Mouse (Mus musculus) lung, embryonic 15.5 days (tissue): ENCODE measurements around the gene Cfap161. TPM values are rescaled to one million over a fixed set of nuclear protein-coding genes. Genes with fewer than 3 reads are reported as not detected.

Experiments used
- polyA plus RNA-seq: library from polyadenylated mRNA; unstranded; fragments of >200 nt; fragmentation: Nextera tagmentation; extraction: Ambion mirVana; gene quantifications from 2 replicates; pipeline ENCODE4 v1.2.1, GENCODE M21; 2015

The Cfap161 gene
- polyA plus RNA-seq, 1 experiment from 2014 or later, result 3.2 TPM

Other genes starting within 250 kb of the Cfap161 start
- 0.15 and 0.29 TPM in 2 replicates for gene Tmc3, start 210.0 kb downstream of the Cfap161 start, polyA plus RNA-seq
- 16.0 and 17.5 TPM in 2 replicates for gene Stard5, start 162.9 kb downstream of the Cfap161 start, polyA plus RNA-seq
- gene Il16, start 49.2 kb downstream of the Cfap161 start, polyA plus RNA-seq, result 3.7 and 5.5 TPM in 2 replicates
- 17.6 and 19.8 TPM in 2 replicates for gene Tlnrd1, start 89.4 kb upstream of the Cfap161 start, polyA plus RNA-seq
- gene Mesd, start 89.6 kb upstream of the Cfap161 start, polyA plus RNA-seq, result 135 and 136 TPM in 2 replicates